Mouse (Mus musculus): ENCODE measurements around the gene Dnal4.

Dnal4 gene

GRCm38 (mm10) chr15:79763601-79764246 lies 13.9 kb downstream of the Dnal4 start:
- no peak for DNase-seq (ENCODE audit: low read depth, low spot score)

- DNase-seq (ENCODE audit: low read depth, low spot score): no peak
These were observed 14.6 kb downstream of the Dnal4 start for GRCm38 (mm10) chr15:79763001-79763400.

- no peak for DNase-seq (ENCODE audit: low read depth, low spot score)
These were observed 16.7 kb downstream of the Dnal4 start for GRCm38 (mm10) chr15:79760956-79761355.

- no peak for DNase-seq (ENCODE audit: low read depth, low spot score)
These were observed 20.5 kb downstream of the Dnal4 start for GRCm38 (mm10) chr15:79757118-79757517.

DNA sequence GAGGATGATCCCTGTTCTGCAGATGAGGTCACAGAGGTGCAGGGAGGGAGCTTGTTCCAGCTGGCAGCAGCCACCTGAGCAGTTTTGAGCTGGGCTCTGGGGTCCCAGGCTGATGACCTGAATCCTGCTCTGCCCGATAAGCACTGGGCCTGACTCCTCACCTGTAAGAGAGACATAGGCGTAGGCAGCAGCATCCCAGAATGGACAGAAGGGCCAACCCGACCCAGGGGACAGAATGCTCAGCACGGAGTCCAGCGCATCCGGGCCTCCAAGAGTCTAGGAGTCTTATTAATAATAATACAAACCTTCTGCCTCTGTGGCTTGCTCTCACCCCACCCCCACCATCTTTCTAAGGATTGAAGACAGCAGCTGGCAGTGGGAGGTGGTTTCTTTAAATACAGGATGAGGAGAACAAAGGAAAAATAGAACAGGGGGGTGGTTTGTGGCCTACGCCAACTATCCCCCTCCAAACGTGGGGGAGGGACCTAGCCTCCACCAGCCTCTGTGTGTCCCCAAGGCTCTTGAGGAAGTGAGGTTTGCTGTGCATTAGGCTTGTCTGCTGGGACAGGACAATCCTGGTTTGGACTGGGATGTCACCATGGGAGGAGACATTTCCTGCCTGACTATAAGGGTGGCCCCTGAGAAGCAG lies 21.5 kb downstream of the Dnal4 start:
- no peak for DNase-seq (ENCODE audit: low read depth, low spot score)

GRCm38 (mm10) chr15:79755176-79755575 lies 22.5 kb downstream of the Dnal4 start:
- DNase-seq (ENCODE audit: low read depth, low spot score): no peak

DNA sequence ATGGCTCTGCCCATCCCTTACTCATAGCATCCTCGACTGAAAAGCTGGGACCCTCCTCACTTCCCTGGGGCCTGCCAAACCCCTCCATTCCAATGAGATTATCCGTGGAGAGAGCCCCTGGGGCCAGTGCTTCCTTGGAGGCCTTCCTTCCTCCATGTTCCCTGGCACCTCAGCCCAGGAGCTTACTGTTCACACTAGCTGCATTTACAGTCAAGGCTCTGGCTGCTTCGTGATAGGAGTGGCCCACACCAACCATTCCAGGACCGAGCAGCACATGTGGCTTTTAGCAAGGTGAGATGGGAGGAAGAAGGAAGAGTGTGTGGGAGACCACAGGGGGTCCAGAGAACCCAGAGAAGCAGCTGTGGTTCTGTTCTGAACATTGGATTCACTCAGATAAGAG lies 23.8 kb downstream of the Dnal4 start:
- no peak for DNase-seq (ENCODE audit: low read depth, low spot score)

DNA sequence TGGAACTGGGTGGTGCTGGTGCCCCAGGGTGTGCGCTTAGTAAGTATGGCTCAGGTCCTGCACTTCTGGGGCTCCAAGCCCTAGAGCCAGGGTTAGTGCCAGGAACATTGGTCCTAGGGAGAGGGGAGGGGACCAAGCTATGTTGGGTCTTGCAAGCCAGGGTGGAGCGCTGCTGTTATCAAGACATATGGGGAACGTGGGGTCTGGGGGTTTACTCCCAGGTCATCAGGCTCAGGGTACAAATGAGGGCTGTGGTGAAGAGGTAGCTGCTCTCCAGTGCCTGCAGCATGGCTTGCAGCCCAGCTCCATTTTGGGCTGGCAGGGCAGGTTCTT lies 24.3 kb downstream of the Dnal4 start:
- no peak for DNase-seq (ENCODE audit: low read depth, low spot score)

- no peak for DNase-seq (ENCODE audit: low read depth, low spot score)
These were observed 24.8 kb downstream of the Dnal4 start for GRCm38 (mm10) chr15:79752742-79753419.

GRCm38 (mm10) chr15:79751772-79752171 lies 25.9 kb downstream of the Dnal4 start:
- no peak for DNase-seq (ENCODE audit: low read depth, low spot score)

GRCm38 (mm10) chr15:79750266-79750665 lies 27.4 kb downstream of the Dnal4 start:
- no peak for DNase-seq (ENCODE audit: low read depth, low spot score)

DNA sequence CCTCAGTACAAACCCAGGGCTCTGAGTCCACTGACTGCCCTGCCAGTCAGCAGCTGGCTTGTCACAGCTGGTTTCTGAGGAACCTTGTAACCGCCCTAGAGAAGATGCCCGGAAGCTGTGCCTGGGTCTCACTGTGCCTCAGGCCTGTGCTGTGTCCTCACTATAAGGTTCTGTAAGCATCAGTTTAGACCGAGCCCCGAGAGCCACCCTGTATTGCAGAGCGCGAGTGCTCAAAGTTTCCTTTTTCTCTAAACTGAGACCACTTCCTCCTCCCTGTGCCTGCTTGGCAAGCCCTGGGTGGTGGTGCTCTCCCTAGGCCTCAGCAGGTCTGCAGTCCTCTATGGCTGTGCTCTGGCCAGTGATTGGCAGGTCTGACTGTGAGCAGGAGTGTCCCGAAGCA lies 28.5 kb downstream of the Dnal4 start:
- DNase-seq (ENCODE audit: low read depth, low spot score): no peak

DNA sequence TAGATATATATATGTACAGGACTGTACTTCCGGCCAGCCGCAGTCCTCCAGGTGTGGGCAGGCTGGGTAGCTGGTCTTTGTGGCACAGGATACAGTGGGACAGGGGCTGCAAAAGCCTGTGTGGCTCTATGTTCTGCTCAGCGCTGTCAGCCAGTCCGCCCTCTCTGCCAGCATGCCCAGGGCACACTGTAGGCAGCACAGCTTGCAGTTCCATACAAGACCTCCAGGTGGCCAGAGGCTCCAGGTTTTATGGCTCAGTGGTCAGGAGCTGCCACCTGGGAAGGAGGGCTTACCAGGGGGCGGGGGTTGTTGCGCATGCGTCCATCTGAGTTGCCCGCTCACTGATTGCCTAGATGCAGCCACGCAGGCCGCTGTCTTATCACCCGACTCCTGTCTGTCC lies 29.7 kb downstream of the Dnal4 start:
- peak; percentile 16 for DNase-seq (ENCODE audit: low read depth, low spot score)

GRCm38 (mm10) chr15:79745883-79746282 lies 31.8 kb downstream of the Dnal4 start:
- no peak for DNase-seq (ENCODE audit: low read depth, low spot score)

DNA sequence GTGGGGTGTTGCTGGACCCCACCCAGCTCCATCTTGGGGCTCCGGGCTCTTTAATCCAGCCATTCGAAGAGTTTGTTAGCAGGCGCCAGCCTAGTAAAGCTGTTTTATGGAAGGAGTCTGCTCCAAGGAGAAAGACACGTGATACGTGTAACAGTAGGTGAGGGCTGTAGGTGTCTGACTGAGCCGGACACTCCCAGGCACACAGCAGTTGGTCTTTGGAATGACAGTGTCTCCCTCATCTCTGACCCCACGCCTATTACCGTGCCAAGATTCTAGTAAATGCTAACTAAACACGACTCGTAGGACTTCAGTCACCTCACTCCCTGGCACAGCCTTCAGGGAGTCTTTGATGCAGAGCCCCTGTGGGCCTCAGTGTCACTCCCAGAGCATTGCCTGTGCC lies 32.3 kb downstream of the Dnal4 start:
- no peak for DNase-seq (ENCODE audit: low read depth, low spot score)

GRCm38 (mm10) chr15:79744742-79745141 lies 32.9 kb downstream of the Dnal4 start:
- DNase-seq (ENCODE audit: low read depth, low spot score): no peak

- no peak for DNase-seq (ENCODE audit: low read depth, low spot score)
These were observed 33.6 kb downstream of the Dnal4 start for GRCm38 (mm10) chr15:79744001-79744400.

DNA sequence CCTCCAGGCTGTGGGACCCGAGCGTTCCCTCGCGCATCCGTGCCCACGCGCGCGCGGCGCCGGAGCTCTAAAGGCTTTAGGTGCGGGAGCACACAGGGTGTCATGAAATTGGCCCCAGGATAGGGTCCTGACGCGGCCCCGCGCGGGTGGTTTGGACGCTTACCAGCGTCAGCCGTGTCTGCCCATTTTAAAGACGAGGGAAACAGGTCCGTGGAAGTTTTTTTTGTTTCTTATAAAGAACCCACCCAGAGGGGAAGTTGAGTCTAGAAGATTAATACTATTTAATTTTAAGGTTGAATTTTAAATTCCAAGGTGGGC lies 35.0 kb downstream of the Dnal4 start:
- DNase-seq (ENCODE audit: low read depth, low spot score): no peak

- peak; percentile 71 for DNase-seq (ENCODE audit: low read depth, low spot score)
These were observed 35.5 kb downstream of the Dnal4 start, which contains the start of gene Sun2 for GRCm38 (mm10) chr15:79741921-79742705. Gene Sun2, minus strand, starts transcription at chr15:79742536.

- DNase-seq (ENCODE audit: low read depth, low spot score): no peak
These were observed 36.3 kb downstream of the Dnal4 start for GRCm38 (mm10) chr15:79741173-79741858.

DNA sequence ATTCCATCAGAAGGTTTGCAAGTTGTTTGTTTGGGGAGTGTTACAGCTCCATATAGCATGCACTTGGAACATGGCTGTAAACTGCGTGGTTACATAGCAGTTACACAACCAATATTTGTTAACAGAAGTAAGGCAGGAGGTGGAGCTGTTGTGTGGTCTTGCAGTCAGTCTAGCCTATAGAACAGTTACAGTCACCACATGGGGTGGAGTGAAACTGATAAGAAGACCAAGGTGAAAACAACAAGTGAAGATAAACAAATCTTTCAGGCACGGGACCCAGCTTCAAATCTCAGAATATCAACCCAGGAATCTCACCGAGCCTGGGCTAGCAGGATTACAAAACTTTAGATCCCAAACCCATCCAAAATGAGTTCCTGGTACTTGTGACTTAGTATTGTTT lies 36.9 kb downstream of the Dnal4 start:
- DNase-seq (ENCODE audit: low read depth, low spot score): no peak

DNA sequence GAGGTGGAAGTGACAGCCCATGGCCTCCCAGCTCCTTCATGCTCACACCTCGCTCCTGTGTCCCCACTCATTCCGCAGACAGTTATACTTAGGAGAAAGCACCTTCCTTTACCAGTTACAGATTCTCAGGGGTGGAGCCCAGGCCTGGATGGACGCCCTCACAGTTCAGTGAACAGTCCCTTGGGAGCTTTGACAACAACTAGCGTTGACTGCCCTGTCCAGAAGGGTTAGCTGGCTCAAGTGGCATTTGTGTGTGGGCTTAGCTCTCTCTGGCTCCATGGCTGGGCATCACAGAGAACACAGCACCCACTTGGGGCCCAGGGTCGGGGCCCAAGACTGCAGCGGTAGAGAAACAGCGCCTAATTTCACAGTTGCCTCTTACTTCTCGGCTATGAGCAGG lies 43.3 kb downstream of the Dnal4 start:
- no peak for DNase-seq (ENCODE audit: low read depth, low spot score)
